Mouse (Mus musculus): ENCODE measurements at regions not wholly inside any gene's neighbourhood (a gene's known extent, or its start where the extent isn't known, plus 50 kb on each side); places are given as distances from the start of the nearest gene placed in this dataset.

DNA sequence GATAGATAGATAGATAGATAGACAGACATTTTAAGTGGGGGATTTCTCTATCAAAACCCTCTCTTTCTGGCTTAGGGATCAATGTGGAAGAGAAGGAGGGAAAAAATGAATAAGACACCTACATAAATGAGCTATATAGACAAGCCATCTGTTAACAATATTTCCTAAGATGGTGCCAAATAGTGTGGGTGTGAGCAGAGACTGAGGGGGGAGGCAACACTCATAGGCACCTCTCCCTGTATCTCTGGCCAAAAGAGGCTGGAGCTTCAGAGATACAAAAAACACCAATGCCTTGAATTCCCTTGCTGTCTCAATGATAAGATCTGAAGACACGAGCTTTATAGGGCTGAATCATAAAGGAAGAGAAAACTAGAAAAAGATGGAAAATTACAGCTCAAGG is 864.2 kb upstream of the A1bg start:
- TF ChIP-seq CTCF (IDR thresholded peaks at IDR 0.05; ENCODE audit: low read depth, low read length) (no peak), POLR2A (IDR thresholded peaks at IDR 0.05; ENCODE audit: extremely low read depth, insufficient read depth, low read length) (no peak)

Data from liver, adult 2 months (tissue).